Comparison of ENCODE assay signal across 8 mouse cellular contexts in genomic region chr2:103969437-103970040, GRCm38 (mm10). TPM values are rescaled to one million over a fixed set of nuclear protein-coding genes. Genes with fewer than 3 reads are reported as not detected.
A peak's percentile ranks its signal among the peaks of the same experiment; 100 is the strongest.
DNase-seq lines count a peak whose midpoint lies in the region; ATAC-seq and TF ChIP-seq lines count a peak whose summit lies in the region.

No protein-coding gene starts in this region.

- no peaks in the 10 kb centered on the region for H3K36me3 ChIP-seq in ES-E14 (ENCODE audit: control insufficient read depth, insufficient read depth, low read length, poor library complexity, severe bottlenecking)
- no peaks in the 10 kb centered on the region for H3K36me3 ChIP-seq in forebrain, embryonic 15.5 days
- H3K36me3 ChIP-seq in neural tube, embryonic 14.5 days (ENCODE audit: control insufficient read depth, insufficient read depth, low read length): no peaks in the 10 kb centered on the region
- no peaks in the 10 kb centered on the region for H3K36me3 ChIP-seq in testis, adult 2 months (ENCODE audit: control insufficient read depth, insufficient read depth, low read length)

- no peaks in the 10 kb centered on the region for H3K9me3 ChIP-seq in ES-E14 (ENCODE audit: control insufficient read depth, insufficient read depth, low read depth, low read length)
- no peaks in the 10 kb centered on the region for H3K9me3 ChIP-seq in forebrain, embryonic 15.5 days
- H3K9me3 ChIP-seq in neural tube, embryonic 14.5 days (ENCODE audit: control insufficient read depth, low read length): no peaks in the 10 kb centered on the region

- peak; percentile 88 for ATAC-seq in forebrain, embryonic 15.5 days (replicated peaks)
- peak; percentile 88 for ATAC-seq in neural tube, embryonic 14.5 days (ENCODE audit: low read depth)

- under 1% methylated on average over 40 of the region's 40 CpGs for WGBS in forebrain, embryonic 15.5 days
- under 1% methylated on average over 40 of the region's 40 CpGs for WGBS in neural tube, embryonic 14.5 days

- no peak for TF ChIP-seq POLR2A in testis, adult 2 months (IDR thresholded peaks at IDR 0.05; ENCODE audit: control insufficient read depth, low read depth, low read length)

- H3K4me3 ChIP-seq in ES-E14 (ENCODE audit: insufficient read depth in 1 of 2, low read depth in 1 of 2, low read length in 2 of 2, poor library complexity in 1 of 2, severe bottlenecking in 1 of 2): peak overlapping the region; percentile 75 to 82
- peak overlapping the region; percentile 62 for H3K4me3 ChIP-seq in forebrain, embryonic 15.5 days
- peak overlapping the region; percentile 76 for H3K4me3 ChIP-seq in neural tube, embryonic 14.5 days (ENCODE audit: low read depth, low read length)
- H3K4me3 ChIP-seq in testis, adult 2 months (ENCODE audit: control insufficient read depth, low read depth, low read length): peak overlapping the region; percentile 74

- 0 out of 2 replicates have a peak, but pooled peaks cover 5% of the 10 kb centered on the region for H3K27me3 ChIP-seq in forebrain, embryonic 15.5 days
- H3K27me3 ChIP-seq in neural tube, embryonic 14.5 days (ENCODE audit: control insufficient read depth, insufficient read depth, low read length): no peaks in the 10 kb centered on the region; the same call in 1 of the 2 replicates
- no peaks in the 10 kb centered on the region; the same call in 1 of the 2 replicates for H3K27me3 ChIP-seq in testis, adult 2 months (ENCODE audit: control insufficient read depth, insufficient read depth, low read length)

- no peak overlapping the region for H3K9ac ChIP-seq in ES-E14 (ENCODE audit: insufficient read depth, low read depth, low read length, poor library complexity, severe bottlenecking)
- peak overlapping the region; percentile 75 for H3K9ac ChIP-seq in forebrain, embryonic 15.5 days (replicated peaks)
- H3K9ac ChIP-seq in neural tube, embryonic 14.5 days (replicated peaks; ENCODE audit: low read depth, low read length): peak overlapping the region; percentile 98

- 0 out of 4 replicates have a peak, but pooled peaks cover 0 to 2% of the 10 kb centered on the region in 2 experiments for H3K4me1 ChIP-seq in ES-E14 (ENCODE audit: control insufficient read depth in 2 of 2, insufficient read depth in 2 of 2, low read length in 2 of 2, poor library complexity in 1 of 2)
- peaks cover 21% of the 10 kb centered on the region for H3K4me1 ChIP-seq in forebrain, embryonic 15.5 days
- peaks cover 4% of the 10 kb centered on the region; the same call in 1 of the 2 replicates for H3K4me1 ChIP-seq in neural tube, embryonic 14.5 days (ENCODE audit: control insufficient read depth, insufficient read depth, low read length)
- peaks cover 12% of the 10 kb centered on the region; the same call in 1 of the 2 replicates for H3K4me1 ChIP-seq in testis, adult 2 months (ENCODE audit: control insufficient read depth, insufficient read depth, low read length)

- intact Hi-C loops in heart, postnatal 14 days (cut with DNase I): loop anchor here (2.0 to 5.0 kb wide), 2 partner anchors 69 to 172 kb away; partner anchors contain the start of gene Caprin1

- H3K4me2 ChIP-seq in forebrain, embryonic 15.5 days (replicated peaks): peak overlapping the region; percentile 88
- H3K4me2 ChIP-seq in neural tube, embryonic 14.5 days (ENCODE audit: low read depth, low read length): peak overlapping the region; percentile 91

- H3K27ac ChIP-seq in ES-E14 (ENCODE audit: insufficient read depth, low read depth, low read length, poor library complexity, severe bottlenecking): no peak overlapping the region
- peak overlapping the region; percentile 36 for H3K27ac ChIP-seq in forebrain, embryonic 15.5 days (replicated peaks)
- H3K27ac ChIP-seq in neural tube, embryonic 14.5 days (ENCODE audit: low read depth, low read length): peak overlapping the region; percentile 96
- no peak overlapping the region for H3K27ac ChIP-seq in testis, adult 2 months (ENCODE audit: control insufficient read depth, insufficient read depth, low read depth, low read length)

- no peak for TF ChIP-seq CTCF in testis, adult 2 months (IDR thresholded peaks at IDR 0.05; ENCODE audit: control insufficient read depth, insufficient read depth, insufficient replicate concordance, low read depth, low read length)

- peak; percentile 57 for DNase-seq in ES-E14 (ENCODE audit: low read depth, low spot score)
- DNase-seq in cerebellum, adult 18-20 months: peak; percentile 44 to 51
- peak; percentile 62 to 67 for DNase-seq in heart, postnatal 14 days
- DNase-seq in kidney, postnatal 4 days: peak; percentile 69 to 84
- peak; percentile 59 to 63 for DNase-seq in lung, adult 18-20 months

- in situ Hi-C loops in ES-E14 (cut with MboI; ENCODE audit: low sequenced_read_pairs in 2 of 2, unreplicated experiment in 2 of 2): loop anchor here in 1 of 2 experiments (10.0 kb wide), 1 partner anchor 95 kb away; no protein-coding TSS in a partner anchor

TF ChIP-seq in ES-E14, 5 proteins besides CTCF, POLR2A, EP300 and RAD21:
- peak; percentile 5; the same call in 1 of the 2 replicates for TF ChIP-seq ZC3H11A (IDR thresholded peaks at IDR 0.05; ENCODE audit: borderline replicate concordance, low read depth, low read length)
- TF ChIP-seq MAFK (IDR thresholded peaks at IDR 0.05; ENCODE audit: insufficient read depth, low read depth, low read length): no peak
- TF ChIP-seq ZNF384 (IDR thresholded peaks at IDR 0.05; ENCODE audit: low read depth, low read length): 0 out of 2 replicates have a peak, but pooled peaks have one; percentile 6
- no peak for TF ChIP-seq CHD2 (IDR thresholded peaks at IDR 0.05; ENCODE audit: low read depth, low read length)
- TF ChIP-seq HCFC1 (IDR thresholded peaks at IDR 0.05; ENCODE audit: borderline replicate concordance, insufficient read depth, low read length): peak; percentile 33; the same call in 1 of the 2 replicates

RNA-seq across cellular contexts. Expression of gene Lmo2, which starts 11.8 kb away (rescaled TPM):
- 0.76 and 1.4 TPM in 2 replicates for total RNA-seq in ES-E14 (2012; rRNA removed)
- polyA plus RNA-seq in forebrain, embryonic 15.5 days (2015; fragmentation: Nextera tagmentation; extraction: Ambion mirVana): 21.8 and 23.6 TPM in 2 replicates
- 10 to 100 TPM; 16.9 to 22.2 TPM for total RNA-seq in heart, postnatal 14 days (2021)
- polyA plus RNA-seq in neural tube, embryonic 14.5 days (2014; fragmentation: Nextera tagmentation; extraction: Ambion mirVana): 64.2 and 68.0 TPM in 2 replicates
- 4.7 and 5.9 TPM in 2 replicates for polyA plus RNA-seq in testis, adult 2 months (2012; rRNA removed)

RNA-seq across cellular contexts. Expression of gene Fbxo3, which starts 58.0 kb away (rescaled TPM):
- total RNA-seq in ES-E14 (2012; rRNA removed): 13.6 and 13.9 TPM in 2 replicates
- 60.2 and 65.1 TPM in 2 replicates for polyA plus RNA-seq in forebrain, embryonic 15.5 days (2015; fragmentation: Nextera tagmentation; extraction: Ambion mirVana)
- 10 to 100 TPM; 54.1 to 55.5 TPM for total RNA-seq in heart, postnatal 14 days (2021)
- 74.0 and 82.5 TPM in 2 replicates for polyA plus RNA-seq in neural tube, embryonic 14.5 days (2014; fragmentation: Nextera tagmentation; extraction: Ambion mirVana)
- 20.7 and 27.4 TPM in 2 replicates for polyA plus RNA-seq in testis, adult 2 months (2012; rRNA removed)

RNA-seq across cellular contexts. Expression of gene 4931422A03Rik, which starts 58.6 kb away (rescaled TPM):
- total RNA-seq in ES-E14 (2012; rRNA removed): 0.54 and 1.4 TPM in 2 replicates
- 1.5 and 2.2 TPM in 2 replicates for polyA plus RNA-seq in forebrain, embryonic 15.5 days (2015; fragmentation: Nextera tagmentation; extraction: Ambion mirVana)
- total RNA-seq in heart, postnatal 14 days (2021): not detected
- 2.2 and 3.3 TPM in 2 replicates for polyA plus RNA-seq in neural tube, embryonic 14.5 days (2014; fragmentation: Nextera tagmentation; extraction: Ambion mirVana)
- 50.4 and 58.4 TPM in 2 replicates for polyA plus RNA-seq in testis, adult 2 months (2012; rRNA removed)

Comparison
In these comparisons a context has a peak if more than half of its experiments do, and no peak if none do; other contexts are left out.
1. H3K27ac ChIP-seq: peak in forebrain, embryonic 15.5 days (single experiment) and neural tube, embryonic 14.5 days (single experiment); none in ES-E14 (single experiment) and testis, adult 2 months (single experiment).
2. RNA of gene 4931422A03Rik, which starts 58.6 kb away (polyA plus RNA-seq): 50.4 to 58.4 TPM in testis, adult 2 months; 2.2 to 3.3 TPM in neural tube, embryonic 14.5 days and 1.5 to 2.2 TPM in forebrain, embryonic 15.5 days; every median in the first group is over 10 times any median in the second.
3. Peak in every context shown above with its lines, with median percentiles within 50 percentile points of each other: DNase-seq and H3K4me3 ChIP-seq.